Mouse (Mus musculus): ENCODE measurements around the gene Mfsd2b.

Gene Mfsd2b

DNA sequence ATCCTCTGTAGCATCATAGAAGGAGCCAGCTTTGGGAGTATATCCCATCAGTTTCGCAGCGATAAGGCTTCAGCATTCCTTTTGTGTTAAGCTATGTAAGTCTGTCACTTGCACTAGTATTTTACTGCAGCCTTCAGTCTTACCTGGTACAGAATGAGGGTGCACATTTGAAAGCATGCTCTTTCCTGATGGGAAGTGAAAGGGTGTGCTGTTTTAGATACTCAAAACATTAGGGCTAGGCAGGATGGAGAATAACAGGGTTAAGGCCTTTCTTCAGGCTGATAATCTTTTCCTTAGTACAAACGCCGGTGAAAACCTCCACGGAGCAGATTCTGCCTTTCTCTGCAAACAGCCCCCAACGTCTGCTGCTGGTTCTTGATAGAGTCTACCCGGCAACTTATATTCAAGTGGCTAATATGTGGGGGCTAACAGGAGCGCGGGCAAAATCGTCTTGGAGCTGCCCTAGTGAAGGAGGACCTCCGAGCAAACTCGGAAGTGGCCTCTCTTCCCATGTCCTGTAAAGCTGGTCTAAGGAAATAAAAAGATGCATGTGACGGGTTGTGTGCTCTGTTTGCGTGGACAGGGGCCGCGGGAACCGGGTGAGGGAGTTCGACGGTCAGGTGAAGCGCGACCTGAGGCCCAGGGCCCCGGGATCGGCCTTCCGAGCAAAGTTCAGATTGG lies 57.3 kb downstream of the Mfsd2b start:
- DNase-seq (ENCODE audit: extremely low spot score, low spot score), result no peak

DNA sequence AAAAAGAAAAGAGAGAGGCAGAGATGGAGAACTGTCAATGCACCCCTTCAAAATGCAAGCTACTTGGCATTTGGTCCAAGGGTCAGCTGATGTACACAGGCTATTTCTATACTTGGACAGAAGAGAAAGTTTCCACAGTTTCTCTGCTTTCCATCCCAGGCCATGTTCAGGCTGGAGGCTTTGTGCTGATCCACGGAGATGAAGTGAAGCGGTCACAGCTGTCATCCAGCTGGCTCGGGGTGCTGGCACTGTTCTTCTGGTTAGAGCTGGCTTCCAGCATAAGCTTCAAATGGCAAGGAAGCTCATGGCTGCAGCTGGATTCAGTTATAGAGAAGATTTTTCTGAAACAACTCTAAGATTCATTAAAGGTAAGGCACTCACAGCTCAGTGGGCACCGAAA lies 60.5 kb downstream of the Mfsd2b start:
- DNase-seq (ENCODE audit: extremely low spot score, low spot score), result no peak
